Mouse (Mus musculus) activated CD4-positive, CD25-positive, alpha-beta regulatory T cell, adult 4 months (primary cell): Measurements from ENCODE around the gene Klhdc2. TPM values are rescaled to one million over a fixed set of nuclear protein-coding genes. Genes with fewer than 3 reads are reported as not detected.

Experiments used
- ATAC-seq: one replicate; pipeline ENCODE4 v1.8.0; 2017
- polyA plus RNA-seq, 2 experiments: library from polyadenylated mRNA; unstranded; fragments of 100-300 nt; shearing (Covaris generic); gene quantifications; one replicate each; pipeline ENCODE4 v1.2.1; 2017

Gene Klhdc2
- polyA plus RNA-seq, 2 experiments from 2014 or later, result 11.8 to 19.7 TPM

DNA sequence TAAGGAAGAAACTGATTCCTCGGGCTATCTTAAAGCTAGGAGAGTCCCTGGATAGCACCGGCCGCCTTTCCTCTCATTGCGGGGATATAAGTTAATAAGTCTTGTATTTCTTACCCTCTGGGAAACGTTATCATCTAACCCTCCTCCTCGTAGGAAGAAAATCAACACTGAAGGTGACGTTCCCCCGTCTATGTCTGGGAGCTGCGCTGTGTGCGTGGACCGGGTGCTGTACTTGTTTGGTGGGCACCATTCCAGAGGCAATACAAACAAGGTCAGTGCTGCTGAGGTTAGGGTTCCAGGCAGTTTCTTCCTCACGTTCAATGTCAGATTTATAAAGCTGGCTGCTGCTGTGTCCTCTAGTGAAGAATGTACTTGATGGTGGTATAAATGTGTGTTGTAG lies 5.7 kb downstream of the Klhdc2 start:
- ATAC-seq, result no peak

- ATAC-seq, result no peak
Measured at GRCm38 (mm10) chr12:69304051-69304450, 7.6 kb downstream of the Klhdc2 start.

GRCm38 (mm10) chr12:69306333-69306732 lies 9.9 kb downstream of the Klhdc2 start:
- no peak for ATAC-seq

GRCm38 (mm10) chr12:69309659-69310058 lies 13.2 kb downstream of the Klhdc2 start:
- no peak for ATAC-seq

DNA sequence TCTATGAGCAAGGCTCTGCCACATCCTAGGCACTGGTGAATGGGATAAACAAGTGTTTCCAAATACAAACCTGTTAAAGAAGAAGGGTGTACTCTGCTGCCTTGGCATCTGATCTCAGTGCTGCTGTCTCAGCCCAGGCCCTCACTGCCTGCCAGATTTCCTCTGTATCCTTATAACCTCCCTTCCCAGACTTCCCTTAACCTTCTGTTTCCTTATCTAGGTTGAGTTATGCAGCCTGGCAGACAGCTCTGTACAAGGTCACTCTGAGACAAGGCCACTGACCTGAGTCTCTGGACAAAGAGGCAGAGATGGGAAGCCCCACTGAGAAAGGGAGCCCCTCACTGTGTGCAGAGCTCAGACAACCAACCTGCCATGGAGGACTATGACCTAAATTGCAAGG lies 21.9 kb downstream of the Klhdc2 start:
- no peak for ATAC-seq

DNA sequence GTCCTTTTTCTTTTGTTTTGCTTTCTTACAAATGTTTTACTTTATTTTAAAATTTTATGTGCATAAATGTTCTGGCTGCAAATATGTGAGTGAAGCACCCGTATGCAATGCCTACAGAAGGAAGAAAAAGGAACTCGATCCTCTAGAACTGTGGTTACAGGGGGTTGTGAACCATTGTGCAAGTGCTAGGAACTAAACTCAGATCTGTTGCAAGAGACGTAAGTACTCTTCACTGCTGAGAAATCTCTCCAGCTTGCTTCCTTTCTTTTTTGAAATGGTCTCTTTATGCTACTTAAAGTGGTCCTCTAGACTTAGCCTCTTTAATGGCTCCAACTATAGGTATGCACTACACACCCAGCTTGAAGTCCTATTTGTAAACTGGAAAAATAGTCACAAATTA lies 34.7 kb downstream of the Klhdc2 start:
- no peak for ATAC-seq

DNA sequence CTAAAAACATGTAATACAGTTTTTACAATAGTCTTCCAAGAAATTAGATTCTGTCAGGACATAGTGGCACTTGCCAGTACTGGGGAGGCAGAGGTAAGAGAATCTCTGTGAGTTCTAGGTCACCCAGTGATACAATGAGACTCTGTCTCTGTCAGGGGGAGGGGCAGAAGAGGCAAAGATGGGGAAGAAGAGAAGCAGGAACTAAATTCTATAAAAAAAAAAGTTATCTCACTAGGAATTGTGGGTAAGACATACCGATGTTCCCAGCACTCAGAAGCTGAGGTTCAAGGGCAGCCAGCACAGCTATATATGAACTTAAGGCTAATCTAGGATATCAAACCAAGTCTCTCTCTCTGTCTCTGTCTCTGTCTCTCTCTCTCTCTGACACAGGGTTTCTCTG lies 35.7 kb downstream of the Klhdc2 start:
- no peak for ATAC-seq

DNA sequence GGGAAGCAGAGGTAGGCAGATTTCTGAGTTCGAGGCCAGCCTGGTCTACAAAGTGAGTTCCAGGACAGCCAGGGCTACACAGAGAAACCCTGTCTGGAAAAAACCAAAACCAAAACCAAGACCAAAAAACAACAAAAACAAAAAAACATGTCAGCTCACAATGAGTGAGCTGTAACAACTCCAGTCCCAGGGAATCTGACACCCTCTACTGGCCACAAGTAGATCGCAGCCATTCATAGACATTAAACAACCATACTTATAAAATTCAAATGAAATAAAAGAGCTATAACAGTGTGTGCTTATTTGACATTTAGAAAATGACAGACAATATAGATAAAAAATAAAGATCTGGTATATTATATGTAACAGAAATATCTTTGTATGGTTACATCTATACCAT lies 37.1 kb downstream of the Klhdc2 start:
- peak; percentile 81 for ATAC-seq

DNA sequence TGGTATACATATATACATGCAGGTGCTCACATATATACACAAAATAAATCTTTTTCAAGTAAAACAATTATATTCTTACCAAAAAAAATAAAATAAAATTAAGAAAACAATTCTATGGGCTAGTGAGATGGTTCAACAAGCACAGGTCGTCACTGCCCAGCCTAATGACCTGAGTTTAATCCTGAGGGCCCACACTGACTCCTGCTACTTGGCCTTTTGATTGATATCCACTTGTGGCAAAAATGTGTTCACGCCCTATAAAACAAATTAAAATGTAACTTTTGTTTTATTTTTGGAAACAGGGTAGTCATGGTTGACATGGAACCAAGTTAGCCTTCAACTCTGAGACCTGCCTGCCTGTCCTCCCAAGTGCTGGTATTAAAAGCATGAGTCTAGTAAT lies 53.4 kb downstream of the Klhdc2 start:
- no peak for ATAC-seq

DNA sequence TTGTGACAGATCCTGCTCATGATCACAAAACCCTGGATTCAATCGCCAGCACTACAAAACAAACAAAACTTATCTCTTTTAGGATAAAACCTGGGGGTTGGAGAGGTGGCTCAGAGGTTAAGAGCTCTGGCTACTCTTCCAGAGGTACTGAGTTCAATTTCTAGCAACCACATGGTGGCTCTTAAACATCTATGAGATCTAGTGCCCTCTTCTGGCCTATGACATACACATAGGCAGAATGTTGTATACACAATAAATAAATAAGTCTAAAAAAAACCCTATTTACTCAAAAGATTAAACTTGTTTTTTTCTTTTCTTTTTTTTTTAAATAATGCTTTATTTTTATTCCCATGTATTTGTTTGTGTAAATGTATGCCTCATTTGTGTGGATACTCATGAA lies 55.2 kb downstream of the Klhdc2 start:
- peak; percentile 47 for ATAC-seq

DNA sequence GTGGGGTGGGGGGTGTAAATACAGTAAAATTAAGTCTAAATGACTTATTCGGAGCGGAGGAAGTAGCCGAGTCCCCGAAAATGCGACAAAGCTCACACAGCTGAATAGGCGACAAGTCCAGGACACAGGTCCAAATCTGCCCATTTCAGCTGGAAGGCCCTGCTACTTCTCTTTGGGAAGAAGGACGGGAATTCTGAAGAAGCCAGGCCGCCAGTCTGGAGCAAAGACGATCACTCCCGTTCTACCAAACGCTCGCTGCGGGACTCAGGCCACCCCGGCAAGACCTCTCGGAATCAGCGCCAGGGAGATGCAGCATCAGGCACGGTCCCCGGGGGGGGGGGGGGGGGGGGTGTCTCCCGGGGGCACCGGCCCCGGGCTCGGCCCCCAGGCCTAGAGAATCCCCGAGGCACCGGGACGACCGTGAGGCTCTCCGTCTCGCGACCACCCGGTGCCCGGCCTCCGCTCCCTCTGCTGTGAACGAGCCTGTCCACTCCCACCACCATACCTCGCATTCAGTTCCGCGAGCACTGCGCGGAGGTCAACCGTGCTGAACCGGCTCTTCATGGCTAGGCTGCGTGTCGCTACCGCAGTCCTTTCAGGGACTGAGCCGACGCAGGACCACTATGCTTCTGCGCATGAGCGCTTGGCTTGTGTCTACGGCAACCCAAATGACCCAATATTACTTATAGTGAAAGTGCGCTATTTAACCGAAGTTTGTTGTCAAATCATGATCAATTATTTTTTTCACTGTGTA lies 60.2 kb downstream of the Klhdc2 start, which contains the start of gene Nemf:
Gene Nemf, minus strand, starts transcription at position 620 of the 754 bp plus-strand sequence.
- ATAC-seq, result peak; percentile 28

DNA sequence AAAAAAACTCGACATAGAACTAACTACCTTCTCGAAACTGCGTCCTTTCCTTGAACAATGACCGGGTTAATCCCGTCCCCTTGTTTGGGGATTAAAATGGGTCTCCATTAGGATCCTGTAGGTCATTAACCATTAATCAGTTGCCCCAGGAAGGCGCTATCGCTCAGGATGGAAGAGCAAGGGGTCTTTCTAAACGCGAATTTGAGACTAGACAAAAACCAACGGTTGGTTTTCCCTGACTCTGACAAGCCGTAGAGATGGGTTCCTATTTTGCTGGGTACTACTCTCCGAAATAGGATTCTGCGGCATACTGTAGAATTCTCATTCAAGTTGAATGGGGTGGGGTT lies 60.8 kb downstream of the Klhdc2 start:
- no peak for ATAC-seq

Other genes with a start within 250 kb of the Klhdc2 start
- 1,000 to 10,000 TPM; 2,273 to 4,022 TPM for gene Rps29, start 137.5 kb upstream of the Klhdc2 start, polyA plus RNA-seq
- 1 to 10 TPM; 1.7 to 4.0 TPM for gene Lrr1, start 127.9 kb upstream of the Klhdc2 start, polyA plus RNA-seq
- gene Rpl36al, start 112.6 kb upstream of the Klhdc2 start, polyA plus RNA-seq, result 100 to 1,000 TPM; 638 to 650 TPM
- gene Mgat2, start 112.5 kb upstream of the Klhdc2 start, polyA plus RNA-seq, result 10 to 100 TPM; 23.3 to 23.5 TPM
- 10 to 100 TPM in 1 of 2 experiments, 1 to 10 TPM in 1; 8.2 to 10.3 TPM for gene Gm49383, start 99.6 kb upstream of the Klhdc2 start, polyA plus RNA-seq
- gene Dnaaf2, start 98.3 kb upstream of the Klhdc2 start, polyA plus RNA-seq, result 1 to 10 TPM; 3.3 to 5.2 TPM
- 1 to 10 TPM; 8.2 to 9.1 TPM for gene Gm49384, start 92.4 kb upstream of the Klhdc2 start, polyA plus RNA-seq
- gene Pole2, start 68.5 kb upstream of the Klhdc2 start, polyA plus RNA-seq, result 10 to 100 TPM; 14.2 to 15.5 TPM
- gene Klhdc1, start 55.5 kb upstream of the Klhdc2 start, polyA plus RNA-seq, result 10 to 100 TPM; 13.0 to 26.6 TPM
- gene Nemf, start 60.5 kb downstream of the Klhdc2 start, polyA plus RNA-seq, result 100 to 1,000 TPM; 138 to 148 TPM
- gene Arf6, start 75.5 kb downstream of the Klhdc2 start, polyA plus RNA-seq, result 10 to 100 TPM; 35.2 to 74.5 TPM
- not detected for gene Gm9887, start 75.8 kb downstream of the Klhdc2 start, polyA plus RNA-seq